Mouse (Mus musculus) ES-E14 (cell line): ENCODE results near the gene Kcnip1. TPM values are rescaled to one million over a fixed set of nuclear protein-coding genes. Genes with fewer than 3 reads are reported as not detected.

Experiments used
- DNase-seq: peaks from one replicate; pipeline ENCODE4 v3.0.0-alpha.2; 2013; ENCODE audit warnings: low read depth, low spot score
- H3K27ac ChIP-seq: 2 replicates; pipeline ENCODE4 v1.5.1; 2012; ENCODE audit warnings: low read depth, mild to moderate bottlenecking, low read length, moderate library complexity, mixed read lengths; ENCODE audit not compliant: poor library complexity, insufficient read depth, severe bottlenecking
- H3K36me3 ChIP-seq: 2 replicates; pipeline ENCODE4 v1.6.1; 2012; ENCODE audit warnings: mild to moderate bottlenecking, low read length, moderate library complexity, mixed read lengths; ENCODE audit not compliant: control insufficient read depth, poor library complexity, insufficient read depth, severe bottlenecking
- H3K4me1 ChIP-seq, 2 experiments: fragments of 150-350 bp in 1 of 2; sonication (generic) in 1 of 2; 2 replicates each; pipeline ENCODE4 v1.6.1; 2012; ENCODE audit warnings: low read length in 2 of 2, mild to moderate bottlenecking in 1 of 2, mixed read lengths in 1 of 2; ENCODE audit not compliant: control insufficient read depth in 2 of 2, insufficient read depth in 2 of 2, poor library complexity in 1 of 2
- H3K4me3 ChIP-seq, 2 experiments: fragments of 150-350 bp in 1 of 2; sonication (generic) in 1 of 2; 2 replicates each; pipeline ENCODE4 v1.5.1; 2012; ENCODE audit warnings: low read length in 2 of 2, low read depth in 1 of 2, mild to moderate bottlenecking in 1 of 2, mixed read lengths in 1 of 2; ENCODE audit not compliant: insufficient read depth in 1 of 2, poor library complexity in 1 of 2, severe bottlenecking in 1 of 2
- H3K9ac ChIP-seq: 2 replicates; pipeline ENCODE4 v1.6.1; 2012; ENCODE audit warnings: low read depth, mild to moderate bottlenecking, low read length, mixed read lengths; ENCODE audit not compliant: poor library complexity, insufficient read depth, severe bottlenecking
- H3K9me3 ChIP-seq: fragments of 150-350 bp; sonication (generic); 2 replicates; pipeline ENCODE4 v1.6.1; 2012; ENCODE audit warnings: low read depth, mild to moderate bottlenecking, low read length; ENCODE audit not compliant: control insufficient read depth, insufficient read depth
- CHD2 ChIP-seq: IDR thresholded peaks from 2 replicates; pipeline ENCODE4 v1.6.1; 2014; ENCODE audit warnings: mild to moderate bottlenecking, low read depth, low read length, inconsistent platforms
- HCFC1 ChIP-seq: IDR thresholded peaks from 2 replicates; pipeline ENCODE4 v1.6.1; 2012; ENCODE audit warnings: low read length, inconsistent platforms, borderline replicate concordance; ENCODE audit not compliant: insufficient read depth
- MAFK ChIP-seq: IDR thresholded peaks from 2 replicates; pipeline ENCODE4 v1.6.1; 2014; ENCODE audit warnings: mild to moderate bottlenecking, low read depth, low read length, inconsistent platforms; ENCODE audit not compliant: insufficient read depth
- ZC3H11A ChIP-seq: IDR thresholded peaks from 2 replicates; pipeline ENCODE4 v1.6.1; 2012; ENCODE audit warnings: low read depth, mild to moderate bottlenecking, inconsistent platforms, low read length, borderline replicate concordance
- ZNF384 ChIP-seq: IDR thresholded peaks from 2 replicates; pipeline ENCODE4 v1.6.1; 2012; ENCODE audit warnings: low read depth, low read length, inconsistent platforms
- in situ Hi-C, 2 experiments: fragments of 600-800 bp; cut with MboI; formaldehyde crosslinking; loops; one replicate each; pipeline ENCODE4 v1.15.1; 2025; ENCODE audit warnings: low sequenced_read_pairs in 2 of 2, inconsistent platforms in 1 of 2; ENCODE audit not compliant: unreplicated experiment in 2 of 2
- total RNA-seq: library from RNA; depleted of rRNA; stranded (reverse); fragments of 300-350 nt; gene quantifications from 2 replicates; pipeline ENCODE4 v1.2.3, GENCODE M21; 2012

Gene Kcnip1
- total RNA-seq, 1 experiment: 0.22 TPM

GRCm38 (mm10) chr11:34008214-34008613, 15.3 kb upstream of the Kcnip1 start:
- no peak overlapping the region for H3K27ac ChIP-seq
- in situ Hi-C loops: no loop called here
- DNase-seq: no peak
- no peaks in the 10 kb centered on the region for H3K36me3 ChIP-seq
- TF ChIP-seq ZC3H11A (no peak), MAFK (no peak), CHD2 (no peak), HCFC1 (no peak), ZNF384 (no peak)
- H3K9ac ChIP-seq: no peak overlapping the region
- H3K4me3 ChIP-seq: no peak overlapping the region
- no peaks in the 10 kb centered on the region for H3K9me3 ChIP-seq
- no peaks in the 10 kb centered on the region for H3K4me1 ChIP-seq

GRCm38 (mm10) chr11:34007616-34008015, 14.7 kb upstream of the Kcnip1 start:
- Histone ChIP-seq H3K4me1 (no peaks in the 10 kb centered on the region), H3K4me3 (no peak overlapping the region), H3K9me3 (no peaks in the 10 kb centered on the region), H3K27ac (no peak overlapping the region), H3K9ac (no peak overlapping the region), H3K36me3 (no peaks in the 10 kb centered on the region)
- TF ChIP-seq ZC3H11A: no peak
- no peak for TF ChIP-seq HCFC1
- DNase-seq: no peak
- in situ Hi-C loops: no loop called here

GRCm38 (mm10) chr11:34002593-34002965, 9.6 kb upstream of the Kcnip1 start:
- no peak overlapping the region for H3K9ac ChIP-seq
- TF ChIP-seq CHD2 (no peak), HCFC1 (no peak), ZC3H11A (no peak), MAFK (no peak), ZNF384 (no peak)

GRCm38 (mm10) chr11:34001938-34002592, 9.1 kb upstream of the Kcnip1 start:
- no peak overlapping the region for H3K27ac ChIP-seq
- in situ Hi-C loops: no loop called here
- no peaks in the 10 kb centered on the region for H3K9me3 ChIP-seq
- no peak overlapping the region for H3K9ac ChIP-seq
- no peaks in the 10 kb centered on the region for H3K36me3 ChIP-seq
- DNase-seq: peak; percentile 54
- no peak overlapping the region for H3K4me3 ChIP-seq
- TF ChIP-seq CHD2: no peak
- no peak for TF ChIP-seq ZC3H11A
- TF ChIP-seq ZNF384: no peak
- TF ChIP-seq MAFK: no peak
- no peak for TF ChIP-seq HCFC1
- no peaks in the 10 kb centered on the region for H3K4me1 ChIP-seq

More at GRCm38 (mm10) chr11:34002593-34002965, 9.6 kb upstream of the Kcnip1 start:
- Histone ChIP-seq H3K9me3 (no peaks in the 10 kb centered on the region), H3K27ac (no peak overlapping the region), H3K4me1 (no peaks in the 10 kb centered on the region), H3K4me3 (no peak overlapping the region), H3K36me3 (no peaks in the 10 kb centered on the region)
- in situ Hi-C loops: no loop called here
- no peak for DNase-seq

GRCm38 (mm10) chr11:34000416-34000815, 7.5 kb upstream of the Kcnip1 start:
- Histone ChIP-seq H3K4me1 (no peaks in the 10 kb centered on the region), H3K27ac (no peak overlapping the region), H3K4me3 (no peak overlapping the region), H3K36me3 (no peaks in the 10 kb centered on the region), H3K9ac (no peak overlapping the region), H3K9me3 (no peaks in the 10 kb centered on the region)
- in situ Hi-C loops: no loop called here
- DNase-seq: no peak
- no peak for TF ChIP-seq ZC3H11A
- no peak for TF ChIP-seq MAFK
- TF ChIP-seq ZNF384: no peak
